Mouse (Mus musculus) kidney, postnatal 0 days (tissue): ENCODE data around the gene Wdr54. TPM values are rescaled to one million over a fixed set of nuclear protein-coding genes. Genes with fewer than 3 reads are reported as not detected.

ENCODE experiments used
- ATAC-seq: fragments of 200-750 bp; cut with Nextera tagmentation; replicated peaks from 2 replicates; pipeline ENCODE4 v1.8.0; 2017; ENCODE audit warnings: low read depth, moderate number of reproducible peaks, moderate TSS enrichment, moderate library complexity; ENCODE audit not compliant: low FRiP score
- DNase-seq: peaks from one replicate; pipeline ENCODE4 v3.0.0-alpha.2; 2016; ENCODE audit warnings: low spot score
- H3K27ac ChIP-seq: fragments of 300-500 bp; sonication (generic); 2 replicates; pipeline ENCODE4 v1.5.1; 2014; ENCODE audit warnings: mild to moderate bottlenecking
- H3K27me3 ChIP-seq: fragments of 300-500 bp; sonication (generic); 2 replicates; pipeline ENCODE4 v1.6.1; 2014; ENCODE audit warnings: low read length, mixed read lengths; ENCODE audit not compliant: insufficient read depth
- H3K36me3 ChIP-seq: fragments of 300-500 bp; sonication (generic); 2 replicates; pipeline ENCODE4 v1.6.1; 2014; ENCODE audit warnings: low read length, mixed read lengths; ENCODE audit not compliant: insufficient read depth
- H3K4me1 ChIP-seq: fragments of 300-500 bp; sonication (generic); replicated peaks from 2 replicates; pipeline ENCODE4 v1.6.1; 2014; ENCODE audit warnings: antibody characterized with exemption, low read length, mixed read lengths; ENCODE audit not compliant: insufficient read depth
- H3K4me2 ChIP-seq: fragments of 300-500 bp; sonication (generic); 2 replicates; pipeline ENCODE4 v1.6.1; 2014; ENCODE audit warnings: mild to moderate bottlenecking, low read length, moderate library complexity, mixed read lengths
- H3K4me3 ChIP-seq: fragments of 300-500 bp; sonication (generic); replicated peaks from 2 replicates; pipeline ENCODE4 v1.5.1; 2014; ENCODE audit warnings: low read depth, low read length
- H3K9ac ChIP-seq: fragments of 300-500 bp; sonication (generic); 2 replicates; pipeline ENCODE4 v1.6.1; 2014; ENCODE audit warnings: low read depth, low read length
- H3K9me3 ChIP-seq: fragments of 300-500 bp; sonication (generic); replicated peaks from 2 replicates; pipeline ENCODE4 v1.6.1; 2016; ENCODE audit warnings: low read length, inconsistent platforms, mixed read lengths
- CTCF ChIP-seq: IDR thresholded peaks from 2 replicates; pipeline ENCODE4 v1.5.1; 2016; ENCODE audit warnings: antibody characterized with exemption, low read depth, mild to moderate bottlenecking, moderate library complexity
- WGBS: fragments of 180-500 bp; shearing (Covaris S2); extraction: QIAGEN DNeasy Blood & Tissue Kit; methylation state at CpG from one replicate; pipeline ENCODE4 v1.1.7; 2014; 5-methylcytosine and 5-hydroxymethylcytosine counted together
- polyA plus RNA-seq: library from polyadenylated mRNA; unstranded; fragments of >200 nt; fragmentation: Nextera tagmentation; extraction: Ambion mirVana; gene quantifications from 2 replicates; pipeline ENCODE4 v1.2.1, GENCODE M21; 2015

Gene Wdr54
- polyA plus RNA-seq, 1 experiment from 2014 or later = 4.2 TPM

GRCm38 (mm10) chr6:83153038-83153437, 3.2 kb downstream of the Wdr54 start:
- no peaks in the 10 kb centered on the region for H3K9me3 ChIP-seq
- 86% methylated on average over 12 of the region's 12 CpGs for WGBS
- peaks cover 15% of the 10 kb centered on the region; the same call in 1 of the 2 replicates for H3K36me3 ChIP-seq
- H3K27me3 ChIP-seq = no peaks in the 10 kb centered on the region
- TF ChIP-seq CTCF = no peak
- no peak overlapping the region for H3K27ac ChIP-seq
- H3K4me1 ChIP-seq = peaks cover 7% of the 10 kb centered on the region; the same call in 1 of the 2 replicates
- ATAC-seq (no peak), DNase-seq (no peak)
- H3K4me2 ChIP-seq = no peak overlapping the region
- H3K4me3 ChIP-seq = no peak overlapping the region
- no peak overlapping the region for H3K9ac ChIP-seq

GRCm38 (mm10) chr6:83151721-83152120, 4.5 kb downstream of the Wdr54 start:
- H3K36me3 ChIP-seq = peaks cover 15% of the 10 kb centered on the region; the same call in 1 of the 2 replicates
- TF ChIP-seq CTCF = no peak
- 48% methylated on average over 8 of the region's 8 CpGs for WGBS
- no peak overlapping the region for H3K9ac ChIP-seq
- DNase-seq (no peak), ATAC-seq (no peak)
- H3K4me1 ChIP-seq = peaks cover 7% of the 10 kb centered on the region; the same call in 1 of the 2 replicates
- H3K27me3 ChIP-seq = no peaks in the 10 kb centered on the region
- H3K27ac ChIP-seq = no peak overlapping the region
- H3K9me3 ChIP-seq = no peaks in the 10 kb centered on the region
- H3K4me2 ChIP-seq = no peak overlapping the region
- H3K4me3 ChIP-seq = no peak overlapping the region

DNA sequence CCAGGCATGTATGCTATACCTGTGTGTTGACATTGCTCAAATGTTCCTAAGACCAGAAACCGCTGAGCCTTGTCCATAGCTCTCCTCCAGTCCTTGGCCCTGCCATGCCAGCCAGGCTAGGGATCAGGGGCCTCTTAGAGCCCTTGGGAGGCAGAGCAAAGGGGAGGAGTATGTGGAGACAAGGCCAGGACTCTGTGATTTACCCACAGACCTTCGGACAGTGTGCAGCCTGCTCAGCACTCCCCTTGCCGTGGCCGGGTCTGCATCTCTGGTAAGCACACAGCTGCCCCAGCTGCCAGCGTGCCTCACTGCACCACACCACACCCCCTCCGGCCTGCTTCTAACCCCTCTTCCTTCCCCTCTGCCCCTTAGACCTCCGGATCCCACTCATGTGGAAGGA, 8.9 kb downstream of the Wdr54 start:
- 40% methylated on average over 7 of the region's 7 CpGs for WGBS
- TF ChIP-seq CTCF = no peak
- no peak overlapping the region for H3K9ac ChIP-seq
- H3K27ac ChIP-seq = no peak overlapping the region
- DNase-seq (no peak), ATAC-seq (peak; percentile 33)
- H3K4me2 ChIP-seq = no peak overlapping the region
- no peaks in the 10 kb centered on the region for H3K9me3 ChIP-seq
- no peak overlapping the region for H3K4me3 ChIP-seq
- H3K27me3 ChIP-seq = no peaks in the 10 kb centered on the region
- H3K4me1 ChIP-seq = peaks cover 3% of the 10 kb centered on the region; the same call in 1 of the 2 replicates
- peaks cover 13% of the 10 kb centered on the region; the same call in 1 of the 2 replicates for H3K36me3 ChIP-seq

- Histone ChIP-seq H3K9me3 (no peaks in the 10 kb centered on the region), H3K36me3 (peaks cover 10% of the 10 kb centered on the region; the same call in 1 of the 2 replicates), H3K4me1 (peaks cover 13% of the 10 kb centered on the region; the same call in 1 of the 2 replicates), H3K27me3 (no peaks in the 10 kb centered on the region), H3K9ac (no peak overlapping the region), H3K27ac (no peak overlapping the region), H3K4me3 (no peak overlapping the region), H3K4me2 (no peak overlapping the region)
- no peak for ATAC-seq
- WGBS = 69% methylated on average over 9 of the region's 9 CpGs
- no peak for DNase-seq
- no peak for TF ChIP-seq CTCF
Measured at GRCm38 (mm10) chr6:83145805-83146204, 10.4 kb downstream of the Wdr54 start.

DNA sequence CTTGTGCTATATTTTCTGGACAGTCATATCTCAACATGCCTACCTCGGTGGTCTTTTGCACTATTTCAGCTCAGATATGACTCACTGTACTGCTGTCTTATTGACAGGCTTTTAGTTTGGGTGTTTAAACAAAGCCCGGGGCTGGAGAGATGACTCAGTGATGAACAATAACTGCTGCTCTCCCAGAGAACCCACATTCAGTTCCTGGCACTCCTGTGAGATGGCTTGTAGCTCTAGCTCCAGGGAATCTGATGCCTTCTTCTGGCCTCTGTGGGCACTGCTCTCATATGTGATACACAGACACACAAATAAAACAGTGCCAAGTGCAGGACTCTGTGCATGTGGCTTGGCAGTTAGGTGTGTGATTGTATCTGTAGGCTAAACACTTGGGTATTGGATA, 11.0 kb downstream of the Wdr54 start:
- Histone ChIP-seq H3K4me3 (no peak overlapping the region), H3K4me1 (peaks cover 13% of the 10 kb centered on the region; the same call in 1 of the 2 replicates), H3K9ac (no peak overlapping the region), H3K27me3 (no peaks in the 10 kb centered on the region), H3K27ac (no peak overlapping the region), H3K9me3 (no peaks in the 10 kb centered on the region), H3K4me2 (no peak overlapping the region), H3K36me3 (peaks cover 5% of the 10 kb centered on the region; the same call in 1 of the 2 replicates)
- no peak for TF ChIP-seq CTCF
- no peak for DNase-seq
- no peak for ATAC-seq
- 67% methylated on average over 2 of the region's 2 CpGs for WGBS

DNA sequence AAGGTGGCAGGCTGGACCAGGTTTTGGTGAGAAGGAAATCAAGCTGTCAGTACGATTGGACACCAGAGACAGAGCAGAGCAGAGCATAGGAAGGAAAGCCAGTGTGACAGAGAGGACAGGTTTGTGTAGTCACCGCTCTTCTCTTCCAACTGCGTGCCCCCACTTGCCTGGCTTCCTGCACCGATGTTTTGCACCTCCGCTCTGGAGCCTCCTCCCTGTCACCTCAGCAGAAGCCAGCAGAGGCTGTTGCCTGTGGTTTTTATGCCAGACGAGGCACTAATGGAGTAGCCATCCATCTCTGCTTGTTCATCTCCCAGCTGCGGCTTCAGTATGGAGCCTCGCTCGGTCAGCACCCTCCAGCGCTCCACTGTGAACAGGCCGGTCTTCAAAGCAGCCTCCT, 13.3 kb downstream of the Wdr54 start:
- no peak for TF ChIP-seq CTCF
- ATAC-seq (no peak), DNase-seq (no peak)
- H3K9ac ChIP-seq = no peak overlapping the region
- H3K4me2 ChIP-seq = no peak overlapping the region
- no peak overlapping the region for H3K27ac ChIP-seq
- 0 out of 2 replicates have a peak, but pooled peaks cover 4% of the 10 kb centered on the region for H3K36me3 ChIP-seq
- no peak overlapping the region for H3K4me3 ChIP-seq
- H3K4me1 ChIP-seq = peaks cover 21% of the 10 kb centered on the region
- H3K9me3 ChIP-seq = no peaks in the 10 kb centered on the region
- no peaks in the 10 kb centered on the region for H3K27me3 ChIP-seq
- 60% methylated on average over 11 of the region's 11 CpGs for WGBS
